Mouse (Mus musculus) gastrocnemius, adult 18-20 months (tissue): Measurements from ENCODE around the gene Man2c1. TPM values are rescaled to one million over a fixed set of nuclear protein-coding genes. Genes with fewer than 3 reads are reported as not detected.

ENCODE experiments used
- DNase-seq: peaks from one replicate; pipeline ENCODE4 v3.0.0; 2021; ENCODE audit warnings: low spot score
- long read RNA-seq, 2 experiments: library from polyadenylated mRNA; stranded (forward); transcript quantifications; one replicate each; pipeline ENCODE4 v2.0.0; 2021
- total RNA-seq, 2 experiments: library from RNA; stranded (reverse); gene quantifications; 2 replicates each; pipeline ENCODE4 v1.2.3; 2021

The Man2c1 gene
- total RNA-seq = 10 to 100 TPM; 25.4 to 31.6 TPM
- long read RNA-seq, experiment 1, transcript Man2c1-211 (26 exons, 3,820 nt) = major isoform, 15 of 27 reads
- long read RNA-seq, experiment 1, partial matches to known transcripts = 6 of 27 reads
- long read RNA-seq, experiment 1, other reads (novel, unspliced or antisense) = 6 of 27 reads
- long read RNA-seq, experiment 2, transcript Man2c1-211 (26 exons, 3,820 nt) = major isoform, 14 of 28 reads
- long read RNA-seq, experiment 2, partial matches to known transcripts = 2 of 28 reads
- long read RNA-seq, experiment 2, other reads (novel, unspliced or antisense) = 12 of 28 reads

DNA sequence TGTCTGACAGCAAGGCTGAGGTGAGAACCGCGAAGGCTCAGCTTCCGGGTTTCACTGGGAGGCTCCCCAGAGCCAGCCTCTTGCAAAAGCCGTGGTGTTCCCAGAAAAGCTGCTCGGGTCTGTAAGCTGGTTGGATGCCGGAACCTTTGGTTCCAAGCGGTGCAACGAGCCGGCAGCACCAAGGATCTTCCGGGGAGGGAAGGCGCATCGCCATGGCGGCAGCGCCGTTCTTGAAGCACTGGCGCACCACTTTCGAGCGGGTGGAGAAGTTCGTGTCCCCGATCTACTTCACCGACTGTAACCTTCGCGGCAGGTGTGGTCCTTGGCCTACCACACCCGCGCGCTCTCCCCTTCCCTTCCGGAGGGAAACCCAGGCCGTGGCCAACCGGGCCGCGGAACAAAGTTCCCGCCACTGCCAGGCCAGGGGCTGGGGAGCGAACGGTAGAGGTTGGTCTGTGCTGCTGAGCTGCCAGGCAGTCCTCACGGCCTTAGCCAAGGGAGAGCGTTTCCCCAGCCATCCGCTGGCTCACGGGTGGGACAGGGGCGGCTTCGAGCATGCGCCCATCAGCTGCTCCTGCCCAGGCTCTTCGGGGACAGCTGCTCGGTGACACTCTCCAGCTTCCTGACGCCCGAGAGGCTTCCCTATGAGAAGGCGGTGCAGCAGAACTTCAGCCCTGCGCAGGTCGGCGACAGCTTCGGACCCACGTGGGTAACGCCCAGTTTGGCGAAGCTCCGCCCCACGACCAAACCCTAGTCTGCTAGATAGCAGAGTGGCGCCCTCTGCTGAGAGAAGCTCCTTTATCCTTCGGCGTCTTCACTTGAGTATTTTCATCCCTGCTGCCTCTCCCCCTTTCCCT is at the start of gene Man2c1:
Gene Man2c1 (plus strand): TSS at position 114 of the 857 bp plus-strand sequence.
- peak; percentile 95 for DNase-seq

DNA sequence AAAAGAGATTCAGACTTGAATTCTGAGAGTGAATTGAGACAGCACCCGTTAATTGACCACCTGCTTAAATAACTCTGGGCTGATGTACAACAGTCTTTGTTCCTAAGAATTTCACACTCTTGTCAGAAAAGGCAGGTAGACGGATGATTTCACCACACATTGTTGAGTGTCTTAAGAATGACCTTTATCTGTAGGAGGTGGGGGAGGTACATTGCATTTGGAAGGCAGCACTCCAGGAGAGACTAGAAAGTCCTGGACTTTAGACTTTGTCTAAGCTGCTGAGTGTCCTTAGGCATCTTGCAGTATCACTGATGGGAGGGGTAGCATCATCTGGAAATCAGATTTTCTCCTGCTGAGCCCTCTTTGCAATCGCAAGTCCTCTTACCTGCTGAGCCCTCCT is 48.3 kb upstream of the Man2c1 start:
- no peak for DNase-seq

GRCm38 (mm10) chr9:57117261-57117755 is 13.2 kb upstream of the Man2c1 start:
- DNase-seq = no peak

DNA sequence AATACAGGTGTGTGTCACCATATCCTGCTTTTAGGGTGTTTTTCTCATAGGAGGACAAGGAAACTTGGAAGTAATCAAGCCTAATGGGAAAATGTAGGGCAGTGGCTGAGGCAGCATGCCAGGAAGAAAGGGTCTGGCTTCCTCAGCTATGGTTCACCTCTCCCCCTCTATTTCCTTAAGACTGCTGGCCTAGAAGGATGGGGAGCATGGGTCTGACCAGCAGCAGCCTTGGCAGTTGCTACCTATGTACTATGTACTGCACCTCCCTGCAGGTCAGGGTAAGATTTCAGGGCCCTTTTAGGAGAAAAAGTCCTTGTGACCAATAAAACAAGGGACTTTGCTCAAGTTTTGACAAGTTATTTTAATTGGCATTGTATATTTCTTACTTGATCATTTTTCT is 849 bp upstream of the Man2c1 start:
- DNase-seq = no peak

DNA sequence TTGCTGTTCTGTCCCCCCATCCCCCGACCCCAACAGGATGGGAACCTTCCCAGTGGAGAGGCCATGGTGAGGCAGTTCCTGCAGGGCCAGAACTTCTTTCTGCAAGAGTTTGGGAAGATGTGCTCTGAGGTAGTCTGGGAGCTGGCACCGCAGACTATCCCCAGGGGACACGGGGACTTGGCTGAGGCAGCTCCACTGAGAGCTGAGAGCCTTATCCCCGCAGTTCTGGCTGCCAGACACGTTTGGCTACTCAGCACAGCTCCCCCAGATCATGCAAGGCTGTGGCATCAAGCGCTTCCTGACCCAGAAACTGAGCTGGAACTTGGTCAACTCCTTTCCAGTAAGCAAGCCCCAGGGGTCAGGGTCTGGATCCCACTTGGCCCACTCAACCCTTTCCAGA is 6.8 kb downstream of the Man2c1 start:
- no peak for DNase-seq

DNA sequence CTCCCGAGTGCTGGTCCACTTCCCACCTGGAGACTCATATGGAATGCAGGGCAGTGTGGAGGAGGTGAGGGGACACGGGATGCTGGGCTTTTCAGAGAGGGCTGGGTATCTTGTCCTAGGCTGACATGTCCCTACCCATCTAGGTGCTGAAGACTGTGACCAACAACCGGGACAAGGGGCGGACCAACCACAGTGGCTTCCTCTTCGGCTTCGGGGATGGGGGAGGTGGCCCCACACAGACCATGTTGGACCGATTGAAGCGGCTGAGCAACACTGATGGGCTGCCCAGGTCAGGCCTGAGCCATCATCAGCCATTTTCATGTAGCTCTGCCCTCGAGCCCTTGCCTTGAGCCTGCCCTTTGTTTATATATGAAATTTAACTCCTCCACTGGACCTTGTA is 7.3 kb downstream of the Man2c1 start:
- DNase-seq = no peak

GRCm38 (mm10) chr9:57138507-57138906 is 8.0 kb downstream of the Man2c1 start:
- no peak for DNase-seq

GRCm38 (mm10) chr9:57139110-57139509 is 8.6 kb downstream of the Man2c1 start:
- DNase-seq = no peak

- no peak for DNase-seq
Measured at GRCm38 (mm10) chr9:57139571-57139970, 9.1 kb downstream of the Man2c1 start.

- DNase-seq = no peak
Measured at GRCm38 (mm10) chr9:57141417-57142353, 11.2 kb downstream of the Man2c1 start.

GRCm38 (mm10) chr9:57143212-57143611 is 12.7 kb downstream of the Man2c1 start:
- no peak for DNase-seq

- DNase-seq = no peak
Measured at GRCm38 (mm10) chr9:57144830-57145229, 14.3 kb downstream of the Man2c1 start.

- no peak for DNase-seq
Measured at GRCm38 (mm10) chr9:57146451-57147066, 16.1 kb downstream of the Man2c1 start.

GRCm38 (mm10) chr9:57147205-57148143 is 17.0 kb downstream of the Man2c1 start:
- no peak for DNase-seq

DNA sequence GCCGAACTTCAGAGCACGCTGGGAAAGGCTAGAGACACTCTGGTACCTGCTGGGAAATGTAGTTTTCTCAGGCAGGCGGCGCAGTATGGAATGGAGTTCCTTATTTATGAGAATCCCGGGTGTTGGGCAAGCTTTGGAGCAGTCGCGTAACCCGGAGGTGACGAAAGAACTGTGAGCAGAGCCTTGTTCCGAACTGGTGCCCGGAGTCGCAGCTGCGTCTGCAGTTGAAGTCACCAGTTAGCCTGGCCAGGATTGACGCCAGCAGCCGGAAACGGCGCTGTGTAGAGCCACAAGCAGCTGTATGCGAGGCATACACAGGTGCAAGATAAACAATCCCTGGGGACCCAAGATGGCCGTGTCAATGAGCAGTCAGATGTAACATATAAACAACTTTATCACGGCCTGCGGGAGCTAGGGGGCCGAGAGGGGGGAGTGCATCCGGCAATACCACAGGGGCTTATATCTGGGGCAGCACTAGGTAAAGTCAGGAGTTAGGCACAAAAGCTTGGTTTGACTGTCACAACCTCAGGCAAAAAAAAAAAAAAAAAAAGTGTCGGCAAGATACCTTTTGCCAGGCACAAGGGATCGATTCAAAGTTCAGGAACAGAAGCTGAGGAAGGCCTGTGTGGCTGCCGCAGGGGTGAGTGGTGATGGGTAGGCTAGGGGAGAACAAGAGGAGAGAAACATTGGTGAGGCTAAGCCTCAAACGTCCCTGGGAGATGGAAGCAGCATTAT is 17.8 kb downstream of the Man2c1 start, which contains the start of gene Neil1:
Gene Neil1 (minus strand): TSS at position 162 of the 735 bp plus-strand sequence.
- DNase-seq = peak; percentile 91

DNA sequence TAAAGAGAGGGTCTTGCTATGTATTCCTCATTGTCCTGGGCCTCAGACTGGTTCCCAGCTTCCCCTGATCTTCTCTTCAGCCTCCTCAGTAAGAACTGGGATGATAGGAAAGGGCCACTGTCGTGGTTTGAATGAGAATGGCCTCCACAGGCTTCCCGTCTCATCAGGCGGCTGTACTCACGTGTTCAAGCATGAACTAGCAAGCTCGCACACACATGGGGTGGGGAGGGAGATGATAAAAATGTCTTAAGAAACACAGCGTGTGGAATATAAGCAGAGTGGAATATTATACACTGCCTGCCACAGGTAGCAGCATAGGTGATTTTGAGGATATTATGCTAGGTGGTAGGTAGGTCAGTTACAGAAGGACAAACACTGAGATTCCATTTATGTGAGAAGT is 18.5 kb downstream of the Man2c1 start:
- DNase-seq = no peak

GRCm38 (mm10) chr9:57150192-57150591 is 19.7 kb downstream of the Man2c1 start:
- no peak for DNase-seq

DNA sequence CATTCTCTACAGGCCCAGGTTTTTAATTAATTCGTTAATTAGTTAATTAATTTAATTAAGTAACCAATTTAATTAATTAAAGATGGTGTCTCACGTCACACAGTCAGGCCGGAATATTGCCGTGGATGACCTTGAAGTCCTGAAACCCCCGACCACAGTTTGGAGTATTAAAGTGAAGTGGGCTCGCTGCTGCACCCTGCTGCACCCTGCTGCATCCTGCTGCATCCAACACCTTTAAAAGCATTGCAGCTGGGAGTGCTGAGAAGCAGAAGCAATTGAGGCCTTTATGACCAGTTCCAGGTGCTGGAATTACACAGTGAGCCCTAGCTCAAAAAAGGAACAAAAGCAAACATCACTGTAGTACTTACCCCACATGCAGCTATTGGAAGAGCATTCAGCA is 21.8 kb downstream of the Man2c1 start:
- no peak for DNase-seq

- DNase-seq = no peak
Measured at GRCm38 (mm10) chr9:57156383-57156782, 25.9 kb downstream of the Man2c1 start.
